Mouse (Mus musculus) embryonic facial prominence, embryonic 13.5 days (tissue): ENCODE results near the gene Ntn1. TPM values are rescaled to one million over a fixed set of nuclear protein-coding genes. Genes with fewer than 3 reads are reported as not detected.

Source experiments
- ATAC-seq: fragments of 200-750 bp; cut with Nextera tagmentation; 2 replicates; pipeline ENCODE4 v1.8.0; 2017; ENCODE audit warnings: low read depth; ENCODE audit not compliant: insufficient number of reproducible peaks, insufficient read depth, low FRiP score, low TSS enrichment
- H3K27ac ChIP-seq: fragments of 300-500 bp; sonication (generic); 2 replicates; pipeline ENCODE4 v1.5.1; 2015; ENCODE audit warnings: moderate library complexity, mild to moderate bottlenecking, inconsistent platforms
- H3K27me3 ChIP-seq: fragments of 300-500 bp; sonication (generic); 2 replicates; pipeline ENCODE4 v1.6.1; 2015; ENCODE audit warnings: mild to moderate bottlenecking, inconsistent platforms
- H3K36me3 ChIP-seq: fragments of 300-500 bp; sonication (generic); 2 replicates; pipeline ENCODE4 v1.6.1; 2015; ENCODE audit warnings: mild to moderate bottlenecking, inconsistent platforms
- H3K4me1 ChIP-seq: fragments of 300-500 bp; sonication (generic); 2 replicates; pipeline ENCODE4 v1.6.1; 2015; ENCODE audit warnings: inconsistent platforms
- H3K4me2 ChIP-seq: fragments of 300-500 bp; sonication (generic); 2 replicates; pipeline ENCODE4 v1.6.1; 2015; ENCODE audit warnings: moderate library complexity, mild to moderate bottlenecking, inconsistent platforms
- H3K4me3 ChIP-seq: fragments of 300-500 bp; sonication (generic); 2 replicates; pipeline ENCODE4 v1.5.1; 2015; ENCODE audit warnings: mild to moderate bottlenecking, inconsistent platforms
- H3K9ac ChIP-seq: fragments of 300-500 bp; sonication (generic); 2 replicates; pipeline ENCODE4 v1.6.1; 2015; ENCODE audit warnings: mild to moderate bottlenecking, inconsistent platforms
- H3K9me3 ChIP-seq: fragments of 300-500 bp; sonication (generic); 2 replicates; pipeline ENCODE4 v1.6.1; 2016; ENCODE audit warnings: inconsistent platforms
- WGBS: fragments of 180-500 bp; shearing (Covaris S2); methylation state at CpG from one replicate; pipeline ENCODE4 v1.1.7; 2015; ENCODE audit warnings: mixed read lengths; 5-methylcytosine and 5-hydroxymethylcytosine counted together
- polyA plus RNA-seq: library from polyadenylated mRNA; unstranded; fragments of >200 nt; fragmentation: Nextera tagmentation; extraction: Ambion mirVana; gene quantifications from 2 replicates; pipeline ENCODE4 v1.2.1, GENCODE M21; 2015

The Ntn1 gene
- polyA plus RNA-seq, 1 experiment from 2014 or later: 7.1 TPM

- H3K4me1 ChIP-seq: peaks cover 45% of the 10 kb centered on the region
- WGBS: 40% methylated on average over 11 of the region's 11 CpGs
- ATAC-seq: no peak
- H3K36me3 ChIP-seq: no peaks in the 10 kb centered on the region
- H3K27me3 ChIP-seq: peaks cover 97% of the 10 kb centered on the region
- no peak overlapping the region for H3K4me2 ChIP-seq
- H3K9ac ChIP-seq: no peak overlapping the region
- no peak overlapping the region for H3K4me3 ChIP-seq
- H3K27ac ChIP-seq: no peak overlapping the region
- H3K9me3 ChIP-seq: no peaks in the 10 kb centered on the region
These were observed 12.5 kb downstream of the Ntn1 start for GRCm38 (mm10) chr11:68387971-68388654.

GRCm38 (mm10) chr11:68387441-68387760 lies 13.2 kb downstream of the Ntn1 start:
- Histone ChIP-seq H3K27me3 (peaks cover 94% of the 10 kb centered on the region), H3K36me3 (no peaks in the 10 kb centered on the region), H3K27ac (peak overlapping the region; percentile 51), H3K4me3 (peak overlapping the region; percentile 66), H3K4me2 (peak overlapping the region; percentile 95), H3K9me3 (no peaks in the 10 kb centered on the region), H3K4me1 (peaks cover 47% of the 10 kb centered on the region), H3K9ac (peak overlapping the region; percentile 77)
- WGBS: 12% methylated on average over 4 of the region's 4 CpGs
- no peak for ATAC-seq

GRCm38 (mm10) chr11:68386589-68387440 lies 13.8 kb downstream of the Ntn1 start:
- peak overlapping the region; percentile 77 for H3K9ac ChIP-seq
- peak overlapping the region; percentile 51 for H3K27ac ChIP-seq
- peak; percentile 56; the same call in 1 of the 2 replicates for ATAC-seq
- peak overlapping the region; percentile 95 for H3K4me2 ChIP-seq
- H3K4me3 ChIP-seq: peak overlapping the region; percentile 66
- H3K27me3 ChIP-seq: peaks cover 94% of the 10 kb centered on the region
- under 1% methylated on average over 79 of the region's 90 CpGs for WGBS
- H3K36me3 ChIP-seq: no peaks in the 10 kb centered on the region
- H3K4me1 ChIP-seq: peaks cover 47% of the 10 kb centered on the region
- no peaks in the 10 kb centered on the region for H3K9me3 ChIP-seq

GRCm38 (mm10) chr11:68385921-68386588 lies 14.6 kb downstream of the Ntn1 start:
- H3K36me3 ChIP-seq: no peaks in the 10 kb centered on the region
- H3K27me3 ChIP-seq: peaks cover 94% of the 10 kb centered on the region
- ATAC-seq: no peak; the same call in 1 of the 2 replicates
- H3K4me2 ChIP-seq: peak overlapping the region; percentile 95
- H3K27ac ChIP-seq: peak overlapping the region; percentile 51
- H3K9me3 ChIP-seq: no peaks in the 10 kb centered on the region
- H3K4me3 ChIP-seq: peak overlapping the region; percentile 66
- peaks cover 47% of the 10 kb centered on the region for H3K4me1 ChIP-seq
- peak overlapping the region; percentile 77 for H3K9ac ChIP-seq
- under 1% methylated on average over 67 of the region's 68 CpGs for WGBS

GRCm38 (mm10) chr11:68385021-68385821 lies 15.4 kb downstream of the Ntn1 start:
- Histone ChIP-seq H3K4me3 (peak overlapping the region; percentile 66), H3K27ac (no peak overlapping the region), H3K4me2 (peak overlapping the region; percentile 95), H3K9ac (peak overlapping the region; percentile 77), H3K27me3 (peaks cover 86% of the 10 kb centered on the region), H3K9me3 (no peaks in the 10 kb centered on the region), H3K4me1 (peaks cover 42% of the 10 kb centered on the region), H3K36me3 (no peaks in the 10 kb centered on the region)
- under 1% methylated on average over 93 of the region's 94 CpGs for WGBS
- no peak for ATAC-seq

GRCm38 (mm10) chr11:68384592-68385020 lies 16.0 kb downstream of the Ntn1 start:
- peak overlapping the region; percentile 77 for H3K9ac ChIP-seq
- H3K27ac ChIP-seq: no peak overlapping the region
- peak overlapping the region; percentile 95 for H3K4me2 ChIP-seq
- H3K4me1 ChIP-seq: peaks cover 43% of the 10 kb centered on the region
- H3K9me3 ChIP-seq: no peaks in the 10 kb centered on the region
- peak overlapping the region; percentile 66 for H3K4me3 ChIP-seq
- peaks cover 84% of the 10 kb centered on the region for H3K27me3 ChIP-seq
- no peaks in the 10 kb centered on the region for H3K36me3 ChIP-seq
- under 1% methylated on average over 26 of the region's 27 CpGs for WGBS
- no peak for ATAC-seq

GRCm38 (mm10) chr11:68384131-68384530 lies 16.5 kb downstream of the Ntn1 start:
- 4% methylated on average over 12 of the region's 12 CpGs for WGBS
- no peak overlapping the region for H3K27ac ChIP-seq

GRCm38 (mm10) chr11:68383519-68383918 lies 17.1 kb downstream of the Ntn1 start:
- WGBS: 6% methylated on average over 10 of the region's 10 CpGs
- Histone ChIP-seq H3K27ac (no peak overlapping the region), H3K4me3 (peak overlapping the region; percentile 66), H3K27me3 (peaks cover 76% of the 10 kb centered on the region), H3K36me3 (no peaks in the 10 kb centered on the region), H3K4me2 (peak overlapping the region; percentile 95), H3K4me1 (peaks cover 51% of the 10 kb centered on the region), H3K9ac (no peak overlapping the region), H3K9me3 (no peaks in the 10 kb centered on the region)
- no peak for ATAC-seq

More at GRCm38 (mm10) chr11:68384131-68384530, 16.5 kb downstream of the Ntn1 start:
- Histone ChIP-seq H3K4me2 (peak overlapping the region; percentile 95), H3K4me3 (peak overlapping the region; percentile 66), H3K36me3 (no peaks in the 10 kb centered on the region), H3K9me3 (no peaks in the 10 kb centered on the region), H3K4me1 (peaks cover 45% of the 10 kb centered on the region), H3K9ac (no peak overlapping the region; the same call in 1 of the 2 replicates), H3K27me3 (peaks cover 82% of the 10 kb centered on the region)
- ATAC-seq: no peak

GRCm38 (mm10) chr11:68381833-68382232 lies 18.8 kb downstream of the Ntn1 start:
- no peak overlapping the region for H3K9ac ChIP-seq
- H3K27ac ChIP-seq: no peak overlapping the region
- H3K36me3 ChIP-seq: no peaks in the 10 kb centered on the region
- 55% methylated on average over 1 of the region's 1 CpGs for WGBS
- H3K4me1 ChIP-seq: peaks cover 49% of the 10 kb centered on the region
- H3K9me3 ChIP-seq: no peaks in the 10 kb centered on the region
- peaks cover 59% of the 10 kb centered on the region for H3K27me3 ChIP-seq
- H3K4me3 ChIP-seq: no peak overlapping the region
- H3K4me2 ChIP-seq: no peak overlapping the region
- no peak for ATAC-seq

- Histone ChIP-seq H3K9ac (no peak overlapping the region), H3K36me3 (no peaks in the 10 kb centered on the region), H3K4me1 (peaks cover 47% of the 10 kb centered on the region), H3K27ac (no peak overlapping the region), H3K4me2 (no peak overlapping the region), H3K4me3 (no peak overlapping the region), H3K27me3 (peaks cover 54% of the 10 kb centered on the region), H3K9me3 (no peaks in the 10 kb centered on the region)
- no peak for ATAC-seq
- 46% methylated on average over 9 of the region's 9 CpGs for WGBS
These were observed 19.3 kb downstream of the Ntn1 start for GRCm38 (mm10) chr11:68381318-68381717.
